Mouse (Mus musculus) kidney, postnatal 0 days (tissue): Measurements from ENCODE around the gene Gm20388. TPM values are rescaled to one million over a fixed set of nuclear protein-coding genes. Genes with fewer than 3 reads are reported as not detected.

Experiments used
- ATAC-seq: fragments of 200-750 bp; cut with Nextera tagmentation; replicated peaks from 2 replicates; pipeline ENCODE4 v1.8.0; 2017; ENCODE audit warnings: low read depth, moderate number of reproducible peaks, moderate TSS enrichment, moderate library complexity; ENCODE audit not compliant: low FRiP score
- DNase-seq: peaks from one replicate; pipeline ENCODE4 v3.0.0-alpha.2; 2016; ENCODE audit warnings: low spot score
- H3K27ac ChIP-seq: fragments of 300-500 bp; sonication (generic); 2 replicates; pipeline ENCODE4 v1.5.1; 2014; ENCODE audit warnings: mild to moderate bottlenecking
- H3K27me3 ChIP-seq: fragments of 300-500 bp; sonication (generic); 2 replicates; pipeline ENCODE4 v1.6.1; 2014; ENCODE audit warnings: low read length, mixed read lengths; ENCODE audit not compliant: insufficient read depth
- H3K36me3 ChIP-seq: fragments of 300-500 bp; sonication (generic); 2 replicates; pipeline ENCODE4 v1.6.1; 2014; ENCODE audit warnings: low read length, mixed read lengths; ENCODE audit not compliant: insufficient read depth
- H3K4me1 ChIP-seq: fragments of 300-500 bp; sonication (generic); replicated peaks from 2 replicates; pipeline ENCODE4 v1.6.1; 2014; ENCODE audit warnings: antibody characterized with exemption, low read length, mixed read lengths; ENCODE audit not compliant: insufficient read depth
- H3K4me2 ChIP-seq: fragments of 300-500 bp; sonication (generic); 2 replicates; pipeline ENCODE4 v1.6.1; 2014; ENCODE audit warnings: mild to moderate bottlenecking, low read length, moderate library complexity, mixed read lengths
- H3K4me3 ChIP-seq: fragments of 300-500 bp; sonication (generic); replicated peaks from 2 replicates; pipeline ENCODE4 v1.5.1; 2014; ENCODE audit warnings: low read depth, low read length
- H3K9ac ChIP-seq: fragments of 300-500 bp; sonication (generic); 2 replicates; pipeline ENCODE4 v1.6.1; 2014; ENCODE audit warnings: low read depth, low read length
- H3K9me3 ChIP-seq: fragments of 300-500 bp; sonication (generic); replicated peaks from 2 replicates; pipeline ENCODE4 v1.6.1; 2016; ENCODE audit warnings: low read length, inconsistent platforms, mixed read lengths
- CTCF ChIP-seq: IDR thresholded peaks from 2 replicates; pipeline ENCODE4 v1.5.1; 2016; ENCODE audit warnings: antibody characterized with exemption, low read depth, mild to moderate bottlenecking, moderate library complexity
- whole genome bisulfite sequencing: fragments of 180-500 bp; shearing (Covaris S2); extraction: QIAGEN DNeasy Blood & Tissue Kit; methylation state at CpG from one replicate; pipeline ENCODE4 v1.1.7; 2014; 5-methylcytosine and 5-hydroxymethylcytosine counted together
- polyA plus RNA-seq: library from polyadenylated mRNA; unstranded; fragments of >200 nt; fragmentation: Nextera tagmentation; extraction: Ambion mirVana; gene quantifications from 2 replicates; pipeline ENCODE4 v1.2.1, GENCODE M21; 2015

Gm20388 gene
- polyA plus RNA-seq, 1 experiment from 2014 or later: not detected

DNA sequence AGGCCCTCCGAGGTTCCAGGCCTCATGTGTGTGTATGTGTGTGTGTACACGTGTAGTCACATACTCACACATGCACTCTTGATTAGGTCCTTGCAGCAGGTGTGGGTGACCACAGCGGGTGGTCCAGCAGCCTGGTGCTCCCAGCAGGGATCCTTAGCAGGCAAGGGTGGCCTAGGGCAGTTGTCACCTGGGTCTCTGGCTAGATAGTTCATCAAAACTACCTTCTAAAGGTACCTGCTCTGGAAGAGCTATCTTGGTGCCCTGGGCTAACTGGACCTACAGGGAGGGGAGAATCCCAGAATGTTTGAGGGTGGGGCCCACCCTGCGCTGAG lies 1821.7 kb downstream of the Gm20388 start:
- no peak overlapping the region for H3K27ac ChIP-seq
- H3K27me3 ChIP-seq: peaks cover 39% of the 10 kb centered on the region
- no peaks in the 10 kb centered on the region for H3K9me3 ChIP-seq
- no peak overlapping the region for H3K4me2 ChIP-seq
- DNase-seq: no peak
- H3K4me3 ChIP-seq: no peak overlapping the region
- WGBS: 54% methylated on average over 4 of the region's 4 CpGs
- no peaks in the 10 kb centered on the region for H3K36me3 ChIP-seq
- H3K4me1 ChIP-seq: peaks cover 10% of the 10 kb centered on the region; the same call in 1 of the 2 replicates
- no peak for ATAC-seq
- H3K9ac ChIP-seq: no peak overlapping the region
- TF ChIP-seq CTCF: no peak

DNA sequence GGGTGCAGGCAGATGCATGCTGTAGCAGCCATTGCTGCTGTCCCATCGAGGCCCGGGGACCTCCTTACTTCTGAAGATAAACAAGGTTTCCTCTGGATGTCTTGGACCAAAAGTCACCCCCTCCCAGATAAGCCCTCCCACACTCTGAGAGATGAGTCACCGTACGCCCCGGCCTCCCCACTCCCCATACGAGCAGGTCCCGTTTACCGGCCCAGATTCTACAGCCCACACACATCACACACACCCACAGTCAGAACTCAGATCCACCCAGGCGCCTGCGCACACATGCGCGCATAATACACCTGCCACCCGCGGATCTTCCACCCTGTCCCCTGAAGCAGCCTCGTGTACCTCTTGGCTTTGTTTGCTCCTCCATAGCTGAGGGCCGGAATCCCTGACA lies 1823.6 kb downstream of the Gm20388 start:
- Histone ChIP-seq H3K36me3 (no peaks in the 10 kb centered on the region), H3K9me3 (no peaks in the 10 kb centered on the region), H3K4me2 (no peak overlapping the region), H3K27ac (no peak overlapping the region), H3K4me3 (no peak overlapping the region), H3K9ac (no peak overlapping the region), H3K27me3 (peaks cover 31% of the 10 kb centered on the region), H3K4me1 (peaks cover 10% of the 10 kb centered on the region; the same call in 1 of the 2 replicates)
- no peak for TF ChIP-seq CTCF
- DNase-seq (no peak), ATAC-seq (no peak)
- WGBS: 85% methylated on average over 15 of the region's 16 CpGs

DNA sequence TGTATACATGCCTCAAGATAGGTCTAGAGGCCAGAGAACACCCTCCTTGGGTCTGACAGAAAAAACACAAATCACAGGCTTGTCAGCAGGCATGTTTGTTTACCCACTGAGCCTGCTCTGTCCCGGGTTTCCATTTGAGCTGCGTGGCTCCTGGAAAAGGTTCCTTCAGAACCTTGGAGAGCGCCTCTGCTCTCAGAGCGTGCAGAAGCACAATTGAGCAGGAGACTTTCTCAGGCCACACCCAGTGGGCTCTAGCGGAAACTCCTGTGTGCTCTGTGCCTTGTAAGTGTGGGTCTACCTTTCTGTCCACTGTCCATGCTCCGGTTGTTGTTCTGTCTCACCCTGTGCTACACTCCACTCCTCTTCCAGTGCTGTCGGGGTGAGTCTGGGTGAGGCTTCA lies 1825.6 kb downstream of the Gm20388 start:
- H3K9me3 ChIP-seq: no peaks in the 10 kb centered on the region
- no peak for TF ChIP-seq CTCF
- peaks cover 1% of the 10 kb centered on the region; the same call in 1 of the 2 replicates for H3K4me1 ChIP-seq
- H3K27ac ChIP-seq: no peak overlapping the region
- H3K4me3 ChIP-seq: no peak overlapping the region
- H3K4me2 ChIP-seq: no peak overlapping the region
- H3K27me3 ChIP-seq: peaks cover 13% of the 10 kb centered on the region
- no peak overlapping the region for H3K9ac ChIP-seq
- DNase-seq (peak; percentile 78), ATAC-seq (no peak)
- no peaks in the 10 kb centered on the region for H3K36me3 ChIP-seq
- 15% methylated on average over 7 of the region's 7 CpGs for WGBS

DNA sequence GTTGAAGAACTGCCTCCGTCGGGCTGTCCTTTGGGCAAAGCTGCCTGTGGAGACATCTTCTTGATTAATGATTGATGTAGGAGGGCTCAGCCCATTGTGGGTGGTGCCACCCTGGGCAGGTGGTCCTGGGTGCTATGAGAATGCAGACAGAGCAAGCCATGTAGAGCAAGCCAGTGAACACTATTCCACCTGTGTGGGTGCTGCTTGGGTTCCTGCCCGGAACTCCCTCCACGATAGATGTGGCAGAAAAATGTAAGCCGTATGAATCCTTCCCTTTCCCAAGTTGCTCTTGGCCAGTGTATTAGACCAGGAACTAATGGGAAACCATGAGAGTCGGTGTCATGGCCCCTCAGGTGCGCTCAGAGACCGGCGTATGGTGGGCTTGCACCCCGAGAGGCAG lies 1830.1 kb downstream of the Gm20388 start:
- H3K4me1 ChIP-seq: no peaks in the 10 kb centered on the region
- ATAC-seq (no peak), DNase-seq (no peak)
- no peaks in the 10 kb centered on the region for H3K36me3 ChIP-seq
- H3K9me3 ChIP-seq: no peaks in the 10 kb centered on the region
- no peak overlapping the region for H3K4me3 ChIP-seq
- H3K27ac ChIP-seq: no peak overlapping the region
- WGBS: 82% methylated on average over 10 of the region's 10 CpGs
- no peak overlapping the region for H3K4me2 ChIP-seq
- no peak for TF ChIP-seq CTCF
- H3K27me3 ChIP-seq: no peaks in the 10 kb centered on the region
- H3K9ac ChIP-seq: no peak overlapping the region

DNA sequence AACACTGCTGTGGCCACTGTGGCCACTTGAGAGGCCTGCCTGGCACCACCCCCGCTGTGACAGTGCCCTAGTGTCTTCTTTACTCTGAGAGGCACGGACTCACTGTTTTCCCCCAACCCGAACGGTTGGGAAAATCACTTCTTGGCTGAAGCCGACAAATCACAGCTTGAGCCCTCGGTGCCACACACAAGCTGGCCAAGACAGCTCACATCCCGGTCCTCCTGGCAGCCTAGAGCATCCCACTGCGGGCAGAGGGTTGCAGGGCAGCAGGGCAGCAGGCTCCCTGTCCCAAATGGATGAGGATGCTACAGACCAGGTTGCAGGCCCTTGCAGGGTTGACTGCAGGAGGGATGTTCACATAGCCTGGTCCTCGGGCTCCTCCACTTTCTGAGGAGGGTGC lies 1838.9 kb downstream of the Gm20388 start:
- WGBS: 78% methylated on average over 9 of the region's 9 CpGs
- Histone ChIP-seq H3K4me1 (no peaks in the 10 kb centered on the region), H3K27me3 (0 out of 2 replicates have a peak, but pooled peaks cover 4% of the 10 kb centered on the region), H3K4me3 (no peak overlapping the region), H3K36me3 (no peaks in the 10 kb centered on the region), H3K9me3 (no peaks in the 10 kb centered on the region), H3K27ac (no peak overlapping the region), H3K9ac (no peak overlapping the region), H3K4me2 (no peak overlapping the region)
- no peak for TF ChIP-seq CTCF
- DNase-seq (no peak), ATAC-seq (no peak)

DNA sequence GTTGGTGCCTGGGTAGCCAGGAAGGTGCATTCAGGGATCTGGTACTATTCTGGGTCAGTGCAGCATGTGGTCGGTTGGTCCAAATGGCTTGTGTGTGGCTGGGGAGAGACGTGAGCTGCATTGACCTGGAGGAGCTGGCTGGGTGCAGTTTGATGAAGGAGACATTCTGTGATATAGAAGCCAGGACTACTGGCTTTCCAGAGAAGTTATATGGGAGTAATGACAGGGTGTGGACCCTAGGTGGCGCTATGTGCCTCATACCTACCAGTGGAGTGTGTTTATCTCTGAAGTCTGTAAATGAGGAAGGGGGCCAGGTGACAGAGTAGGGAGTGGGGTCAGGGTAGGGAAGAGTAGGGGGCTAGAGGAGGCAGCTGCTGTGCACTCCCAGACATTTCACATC lies 1839.9 kb downstream of the Gm20388 start:
- no peak; the same call in 1 of the 2 replicates for TF ChIP-seq CTCF
- no peak for DNase-seq
- ATAC-seq: no peak
- Histone ChIP-seq H3K36me3 (no peaks in the 10 kb centered on the region), H3K27ac (no peak overlapping the region), H3K27me3 (0 out of 2 replicates have a peak, but pooled peaks cover 4% of the 10 kb centered on the region), H3K4me1 (no peaks in the 10 kb centered on the region), H3K4me2 (no peak overlapping the region), H3K9me3 (no peaks in the 10 kb centered on the region), H3K4me3 (no peak overlapping the region), H3K9ac (no peak overlapping the region)
- 38% methylated on average over 3 of the region's 3 CpGs for WGBS

DNA sequence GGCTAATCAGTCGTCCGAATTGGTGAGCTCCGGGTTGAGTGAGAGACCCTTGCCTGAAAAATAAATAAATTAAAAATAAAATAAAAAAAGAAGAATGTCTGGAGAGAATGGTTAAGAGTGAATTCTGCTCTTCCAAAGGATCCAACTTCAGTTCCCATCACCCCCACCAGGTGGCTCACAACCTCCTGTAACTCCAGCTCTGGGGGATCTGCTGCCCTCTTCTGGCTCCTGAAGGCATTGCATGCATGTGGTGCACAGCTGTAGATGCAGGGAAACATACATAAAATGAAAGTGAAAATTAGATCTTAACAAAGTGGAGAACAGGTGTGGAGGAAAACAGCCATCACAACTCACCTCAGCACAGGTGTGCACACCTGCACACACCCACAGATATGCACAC lies 1840.8 kb downstream of the Gm20388 start:
- H3K9ac ChIP-seq: no peak overlapping the region
- TF ChIP-seq CTCF: peak; percentile 98
- peak; percentile 66 for DNase-seq
- 25% methylated on average over 3 of the region's 3 CpGs for WGBS
- 0 out of 2 replicates have a peak, but pooled peaks cover 4% of the 10 kb centered on the region for H3K27me3 ChIP-seq
- H3K36me3 ChIP-seq: no peaks in the 10 kb centered on the region
- H3K27ac ChIP-seq: no peak overlapping the region
- H3K4me3 ChIP-seq: no peak overlapping the region
- no peaks in the 10 kb centered on the region for H3K9me3 ChIP-seq
- ATAC-seq: no peak
- no peaks in the 10 kb centered on the region for H3K4me1 ChIP-seq
- no peak overlapping the region for H3K4me2 ChIP-seq
